Comparison of ENCODE assay signal across 13 mouse cellular contexts in genomic region chr14:57509554-57509953, GRCm38 (mm10). TPM values are rescaled to one million over a fixed set of nuclear protein-coding genes. Genes with fewer than 3 reads are reported as not detected.
DNase-seq lines count a peak whose midpoint lies in the region; ATAC-seq lines count a peak whose summit lies in the region.
"Had no signal": no experiment of that assay in that cellular context is flagged by ENCODE, and none has a peak within 500 bp of the region (broad histone marks: within the 10 kb centered on the region; RNA-seq: fewer than 3 reads in every experiment).

No protein-coding gene starts in this region.

- 70% methylated on average over 6 of the region's 6 CpGs for WGBS in midbrain, embryonic 13.5 days
- 77% methylated on average over 6 of the region's 6 CpGs for WGBS in midbrain, embryonic 10.5 days
- WGBS in midbrain, embryonic 16.5 days: 70% methylated on average over 6 of the region's 6 CpGs

- no peak overlapping the region for H3K9ac ChIP-seq in midbrain, embryonic 13.5 days (replicated peaks)
- no peak overlapping the region for H3K9ac ChIP-seq in midbrain, embryonic 16.5 days (ENCODE audit: low read depth, low read length)
- H3K9ac ChIP-seq: liver, postnatal 0 days had no signal

- H3K9me3 ChIP-seq in midbrain, embryonic 13.5 days: no peaks in the 10 kb centered on the region
- H3K9me3 ChIP-seq in midbrain, embryonic 10.5 days (replicated peaks): no peaks in the 10 kb centered on the region
- no peaks in the 10 kb centered on the region for H3K9me3 ChIP-seq in midbrain, embryonic 16.5 days (replicated peaks; ENCODE audit: control insufficient read depth, low read length, poor library complexity, severe bottlenecking)

- no peak overlapping the region for H3K4me2 ChIP-seq in midbrain, embryonic 13.5 days (replicated peaks)
- H3K4me2 ChIP-seq in midbrain, embryonic 16.5 days (ENCODE audit: low read length): no peak overlapping the region

- no peak overlapping the region for H3K27ac ChIP-seq in midbrain, embryonic 13.5 days
- no peak overlapping the region for H3K27ac ChIP-seq in midbrain, embryonic 10.5 days (replicated peaks)
- no peak overlapping the region for H3K27ac ChIP-seq in midbrain, embryonic 16.5 days (ENCODE audit: low read length)

- no peak for DNase-seq in frontal cortex, postnatal 25 days (ENCODE audit: low spot score in 2 of 2)
- DNase-seq in midbrain, embryonic 10.5 days (ENCODE audit: low spot score): no peak
- peak; percentile 33 to 61 for DNase-seq in layer of hippocampus, postnatal 10 days (ENCODE audit: low spot score in 2 of 2)
- DNase-seq in T-cell, adult 2 months (ENCODE audit: low spot score): no peak
- DNase-seq: cerebellum, adult 8-10 months; kidney, adult 11 months; liver, postnatal 0 days had no signal

- H3K36me3 ChIP-seq in midbrain, embryonic 13.5 days: 0 out of 2 replicates have a peak, but pooled peaks cover 3% of the 10 kb centered on the region
- H3K36me3 ChIP-seq in midbrain, embryonic 10.5 days: no peaks in the 10 kb centered on the region
- H3K36me3 ChIP-seq in midbrain, embryonic 16.5 days (ENCODE audit: control insufficient read depth, insufficient read depth, low read length): no peaks in the 10 kb centered on the region

- peak; percentile 53; the same call in 1 of the 2 replicates for ATAC-seq in frontal cortex, adult (ENCODE audit: low TSS enrichment)
- peak; percentile 60; the same call in 1 of the 2 replicates for ATAC-seq in midbrain, embryonic 13.5 days
- peak; percentile 76 for ATAC-seq in midbrain, embryonic 16.5 days
- no peak for ATAC-seq in megakaryocyte progenitor cell, adult 5-6 weeks (replicated peaks; ENCODE audit: poor library complexity)
- ATAC-seq: activated CD4-positive, CD25-positive, alpha-beta regulatory T cell, adult 4 months; CD4-positive, CD25-positive, alpha-beta regulatory T cell, adult 4 months; liver, postnatal 0 days had no signal

- H3K4me1 ChIP-seq in midbrain, embryonic 13.5 days (replicated peaks): no peaks in the 10 kb centered on the region
- no peaks in the 10 kb centered on the region for H3K4me1 ChIP-seq in midbrain, embryonic 10.5 days
- H3K4me1 ChIP-seq in midbrain, embryonic 16.5 days (ENCODE audit: control insufficient read depth, insufficient read depth, low read length): no peaks in the 10 kb centered on the region

- no peak overlapping the region for H3K4me3 ChIP-seq in midbrain, embryonic 13.5 days (replicated peaks)
- no peak overlapping the region for H3K4me3 ChIP-seq in midbrain, embryonic 10.5 days
- no peak overlapping the region for H3K4me3 ChIP-seq in midbrain, embryonic 16.5 days (ENCODE audit: low read depth, low read length)

- no peaks in the 10 kb centered on the region for H3K27me3 ChIP-seq in midbrain, embryonic 13.5 days
- no peaks in the 10 kb centered on the region for H3K27me3 ChIP-seq in midbrain, embryonic 10.5 days (ENCODE audit: low read depth, poor library complexity, severe bottlenecking)
- H3K27me3 ChIP-seq in midbrain, embryonic 16.5 days (ENCODE audit: control insufficient read depth, insufficient read depth, low read depth, low read length): no peaks in the 10 kb centered on the region

RNA-seq across cellular contexts. Expression of gene Il17d, which starts 15.0 kb away (rescaled TPM):
- polyA plus RNA-seq in midbrain, embryonic 13.5 days (2015; fragmentation: Nextera tagmentation; extraction: Ambion mirVana): 2.6 and 4.4 TPM in 2 replicates
- polyA plus RNA-seq in midbrain, embryonic 10.5 days (2016; fragmentation: Nextera tagmentation; extraction: Ambion mirVana): 0.74 and 1.4 TPM in 2 replicates
- 10 to 100 TPM; 12.6 to 13.0 TPM for total RNA-seq in layer of hippocampus, postnatal 10 days (2021)
- polyA plus RNA-seq in midbrain, embryonic 16.5 days (2015; fragmentation: Nextera tagmentation; extraction: Ambion mirVana): 6.8 and 7.2 TPM in 2 replicates
- total RNA-seq in megakaryocyte progenitor cell, adult 5-6 weeks (2015): not detected in 2 replicates
- 0.17 TPM in 1 of 2 replicates, not detected in the other for total RNA-seq in megakaryocyte progenitor cell, adult 5-6 weeks (2017)
- polyA plus RNA-seq: activated CD4-positive, CD25-positive, alpha-beta regulatory T cell, adult 4 months; CD4-positive, CD25-positive, alpha-beta regulatory T cell, adult 4 months had no signal

Comparison
In these comparisons a context has a peak if more than half of its experiments do, and no peak if none do; other contexts are left out.
1. DNase-seq: peak in layer of hippocampus, postnatal 10 days (2 of 2); none in frontal cortex, postnatal 25 days (0 of 2), midbrain, embryonic 10.5 days (single experiment) and T-cell, adult 2 months (single experiment).